Mouse (Mus musculus): ENCODE results near the gene Ppp2r2c. TPM values are rescaled to one million over a fixed set of nuclear protein-coding genes. Genes with fewer than 3 reads are reported as not detected.
A peak's percentile ranks its signal among the peaks of the same experiment; 100 is the strongest.

Gene Ppp2r2c
- polyA plus RNA-seq, 1 experiment from 2014 or later, result 1.1 TPM

DNA sequence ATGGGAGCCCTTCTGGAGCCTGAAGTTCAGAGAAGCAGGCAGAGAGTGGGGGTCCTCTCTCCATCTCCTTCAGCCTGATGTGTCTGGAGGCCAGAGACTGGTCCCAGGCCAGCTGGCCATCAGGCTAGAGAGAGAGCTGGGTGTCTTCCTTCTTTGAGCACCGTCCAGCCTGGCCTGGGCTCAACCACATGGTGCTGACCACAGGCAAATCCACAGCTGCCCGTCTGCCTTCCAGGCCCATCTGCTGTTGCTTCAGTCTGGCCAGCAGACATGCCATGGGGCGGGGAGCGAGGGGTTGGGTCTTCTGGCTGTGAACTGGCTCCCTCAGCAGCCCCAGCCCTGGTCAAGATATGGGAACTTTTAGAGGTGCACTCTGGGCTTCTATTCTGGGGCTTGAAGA, 48.3 kb downstream of the Ppp2r2c start:
- no peaks in the 10 kb centered on the region for H3K9me3 ChIP-seq
- ATAC-seq (ENCODE audit: insufficient number of reproducible peaks, insufficient read depth, low FRiP score, low TSS enrichment), result no peak
- 72% methylated on average over 4 of the region's 4 CpGs for WGBS
- H3K27ac ChIP-seq, result no peak overlapping the region
- H3K4me2 ChIP-seq (replicated peaks), result no peak overlapping the region
- no peaks in the 10 kb centered on the region for H3K36me3 ChIP-seq
- H3K4me3 ChIP-seq, result no peak overlapping the region
- no peaks in the 10 kb centered on the region for H3K4me1 ChIP-seq
- no peak overlapping the region for H3K9ac ChIP-seq
- 0 out of 2 replicates have a peak, but pooled peaks cover 3% of the 10 kb centered on the region for H3K27me3 ChIP-seq

DNA sequence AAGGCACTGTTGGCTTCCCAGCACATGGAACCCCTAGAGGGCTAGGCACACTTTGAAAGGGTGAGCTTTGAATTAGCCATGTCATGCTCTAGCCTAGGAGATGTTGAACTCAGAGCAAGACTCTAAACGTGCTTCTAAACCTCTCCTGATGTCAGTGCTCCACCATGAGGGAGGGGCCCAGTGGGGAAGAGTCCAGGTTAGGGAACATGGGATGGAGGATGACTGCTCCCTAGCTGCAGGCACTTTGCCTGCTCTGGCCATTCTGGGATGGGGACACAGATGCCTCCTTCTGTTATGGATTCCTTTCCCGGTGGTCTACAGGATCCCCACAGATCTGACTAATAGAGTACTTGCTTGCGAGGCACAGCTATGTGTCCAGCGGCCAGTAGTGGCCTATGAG, 48.9 kb downstream of the Ppp2r2c start:
- Histone ChIP-seq H3K4me3 (no peak overlapping the region), H3K27me3 (0 out of 2 replicates have a peak, but pooled peaks cover 3% of the 10 kb centered on the region), H3K36me3 (no peaks in the 10 kb centered on the region), H3K9me3 (no peaks in the 10 kb centered on the region), H3K27ac (no peak overlapping the region), H3K4me1 (no peaks in the 10 kb centered on the region), H3K9ac (no peak overlapping the region), H3K4me2 (replicated peaks) (no peak overlapping the region)
- 65% methylated on average over 4 of the region's 4 CpGs for WGBS
- no peak for ATAC-seq (ENCODE audit: insufficient number of reproducible peaks, insufficient read depth, low FRiP score, low TSS enrichment)

DNA sequence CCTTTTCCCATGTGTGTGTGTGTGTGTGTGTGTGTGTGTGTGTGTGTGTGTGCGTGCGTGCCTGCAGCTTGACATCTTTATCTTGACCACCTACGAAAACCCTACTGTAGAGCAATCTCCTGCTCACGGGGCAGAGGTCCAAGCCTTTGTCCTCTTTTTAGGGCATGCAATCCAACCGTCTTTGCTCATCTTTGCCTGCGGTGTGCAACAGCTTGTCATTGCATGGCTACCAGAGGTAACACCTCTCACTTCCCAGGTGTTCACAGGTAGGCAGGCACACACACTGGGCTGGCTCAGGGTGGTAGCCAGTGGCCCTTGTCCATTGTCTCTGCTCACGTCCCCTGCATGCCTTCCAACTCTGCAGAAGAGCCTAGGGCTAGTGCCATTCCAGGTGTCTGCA, 49.7 kb downstream of the Ppp2r2c start:
- H3K9me3 ChIP-seq, result no peaks in the 10 kb centered on the region
- no peak for ATAC-seq (ENCODE audit: insufficient number of reproducible peaks, insufficient read depth, low FRiP score, low TSS enrichment)
- no peak overlapping the region for H3K9ac ChIP-seq
- no peaks in the 10 kb centered on the region for H3K4me1 ChIP-seq
- H3K36me3 ChIP-seq, result no peaks in the 10 kb centered on the region
- H3K4me2 ChIP-seq (replicated peaks), result no peak overlapping the region
- 76% methylated on average over 7 of the region's 7 CpGs for WGBS
- H3K27me3 ChIP-seq, result no peaks in the 10 kb centered on the region
- H3K27ac ChIP-seq, result no peak overlapping the region
- no peak overlapping the region for H3K4me3 ChIP-seq

DNA sequence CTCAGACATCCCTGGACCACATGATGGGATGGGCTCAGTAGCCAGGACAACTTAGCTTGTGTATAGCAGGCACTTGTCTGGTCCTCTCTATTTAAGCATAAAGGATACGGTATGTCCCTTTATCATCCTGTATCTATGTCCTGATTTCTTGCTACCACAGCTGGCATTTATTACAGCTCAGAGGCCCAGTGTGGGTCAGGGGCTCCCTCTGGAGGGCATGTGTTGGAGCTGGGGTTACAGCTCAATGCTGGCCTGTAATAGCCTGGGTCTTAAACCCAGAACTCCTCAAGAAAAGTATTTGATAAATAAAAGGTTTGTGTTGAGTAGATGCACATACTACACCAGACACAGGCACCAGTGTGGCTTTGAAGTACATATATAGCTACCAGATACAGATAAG, 51.8 kb downstream of the Ppp2r2c start:
- ATAC-seq (ENCODE audit: insufficient number of reproducible peaks, insufficient read depth, low FRiP score, low TSS enrichment), result no peak
- Histone ChIP-seq H3K4me3 (no peak overlapping the region), H3K4me1 (no peaks in the 10 kb centered on the region), H3K36me3 (no peaks in the 10 kb centered on the region), H3K4me2 (replicated peaks) (no peak overlapping the region), H3K9me3 (no peaks in the 10 kb centered on the region), H3K27me3 (no peaks in the 10 kb centered on the region; the same call in 1 of the 2 replicates), H3K9ac (no peak overlapping the region), H3K27ac (no peak overlapping the region)
- 16% methylated on average over 1 of the region's 1 CpGs for WGBS

DNA sequence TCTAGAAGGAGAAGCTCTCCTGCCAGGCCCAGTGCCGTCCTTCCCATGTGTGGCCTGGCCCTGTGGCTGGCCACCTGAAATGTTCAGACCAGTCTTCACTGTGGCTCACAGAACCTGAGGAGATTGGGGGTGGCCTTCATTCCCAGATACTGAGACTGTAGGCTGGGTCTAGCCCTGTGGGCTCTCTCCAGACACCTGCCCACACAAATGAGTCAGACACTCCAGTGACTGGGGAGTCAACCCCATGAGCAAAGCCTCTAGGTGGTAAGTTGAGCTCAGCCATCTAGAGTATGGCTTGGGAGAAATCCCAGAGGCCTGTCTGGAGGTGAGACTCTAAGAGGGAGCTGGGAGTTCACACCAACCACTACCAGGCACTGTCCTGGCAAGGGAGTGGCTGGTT, 53.6 kb downstream of the Ppp2r2c start:
- no peaks in the 10 kb centered on the region for H3K36me3 ChIP-seq
- ATAC-seq (ENCODE audit: insufficient number of reproducible peaks, insufficient read depth, low FRiP score, low TSS enrichment), result no peak
- H3K4me1 ChIP-seq, result no peaks in the 10 kb centered on the region
- no peak overlapping the region for H3K4me3 ChIP-seq
- H3K27ac ChIP-seq, result no peak overlapping the region
- H3K4me2 ChIP-seq (replicated peaks), result no peak overlapping the region
- 80% methylated on average over 1 of the region's 1 CpGs for WGBS
- H3K9me3 ChIP-seq, result no peaks in the 10 kb centered on the region
- no peak overlapping the region for H3K9ac ChIP-seq
- H3K27me3 ChIP-seq, result no peaks in the 10 kb centered on the region; the same call in 1 of the 2 replicates

DNA sequence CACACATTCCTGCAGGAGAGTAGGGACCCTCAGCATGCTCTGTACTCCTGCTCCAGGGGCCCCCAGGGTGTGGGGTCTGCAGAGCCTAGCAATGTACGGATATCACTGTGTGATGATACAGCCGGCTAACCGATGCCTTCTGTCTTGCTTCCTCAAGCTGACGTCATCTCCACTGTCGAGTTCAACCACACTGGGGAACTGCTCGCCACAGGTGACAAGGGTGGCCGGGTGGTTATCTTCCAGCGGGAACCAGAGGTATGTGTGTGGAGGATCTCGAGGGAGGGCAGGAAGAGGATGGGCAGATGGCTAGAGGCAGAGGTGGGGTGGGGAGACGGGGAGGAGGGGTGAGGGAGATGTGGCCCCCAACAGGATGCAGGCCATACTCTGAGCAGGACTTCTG, 54.5 kb downstream of the Ppp2r2c start:
- Histone ChIP-seq H3K27ac (no peak overlapping the region), H3K4me1 (no peaks in the 10 kb centered on the region), H3K9me3 (no peaks in the 10 kb centered on the region), H3K9ac (no peak overlapping the region), H3K36me3 (no peaks in the 10 kb centered on the region), H3K4me3 (no peak overlapping the region), H3K27me3 (no peaks in the 10 kb centered on the region; the same call in 1 of the 2 replicates), H3K4me2 (replicated peaks) (no peak overlapping the region)
- WGBS, result 76% methylated on average over 10 of the region's 10 CpGs
- no peak for ATAC-seq (ENCODE audit: insufficient number of reproducible peaks, insufficient read depth, low FRiP score, low TSS enrichment)

DNA sequence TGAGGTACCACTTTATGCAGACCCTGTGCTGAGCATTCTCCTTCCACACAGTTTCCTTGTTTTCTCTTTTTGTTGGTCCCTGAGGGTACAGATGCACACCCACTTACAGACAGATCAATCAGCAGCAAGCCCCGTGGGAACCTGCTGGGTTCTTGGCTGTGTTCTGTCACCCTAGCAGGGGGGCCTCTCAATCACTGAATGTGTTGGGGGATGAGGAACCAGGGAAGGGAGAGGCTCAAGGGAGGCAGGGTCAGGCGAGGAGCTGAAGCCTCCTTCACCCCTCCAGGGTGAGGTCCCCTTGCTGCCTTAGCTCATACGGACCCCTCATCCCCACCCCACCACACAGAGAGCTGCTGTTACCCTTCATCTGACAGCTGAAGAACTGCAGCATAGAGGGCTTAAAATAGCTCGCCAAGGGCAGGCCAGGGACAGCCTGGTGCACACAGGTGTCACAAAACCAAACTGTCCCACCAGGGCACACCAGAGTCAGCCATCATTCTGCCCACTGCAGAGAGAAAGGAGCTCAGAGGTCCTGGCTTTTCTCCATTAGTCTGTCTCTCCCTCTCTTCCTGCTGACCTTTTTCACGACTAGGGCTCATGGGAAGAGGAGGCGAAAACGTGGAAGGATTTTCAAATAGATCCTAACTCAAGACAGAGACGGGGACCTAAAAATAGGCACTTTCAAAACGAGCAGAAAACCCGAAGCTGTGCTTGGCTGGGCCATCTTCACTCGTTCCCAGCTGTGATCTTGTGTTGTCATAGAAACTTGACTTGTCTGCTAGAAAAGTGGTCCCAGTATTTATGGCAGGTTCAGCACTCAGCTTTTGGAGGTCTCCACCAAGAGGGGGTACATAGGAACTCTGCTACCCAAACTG, 55.8 kb downstream of the Ppp2r2c start:
- no peaks in the 10 kb centered on the region for H3K4me1 ChIP-seq
- H3K4me2 ChIP-seq (replicated peaks), result no peak overlapping the region
- H3K27ac ChIP-seq, result no peak overlapping the region
- 47% methylated on average over 11 of the region's 11 CpGs for WGBS
- no peaks in the 10 kb centered on the region for H3K9me3 ChIP-seq
- H3K4me3 ChIP-seq, result no peak overlapping the region
- H3K36me3 ChIP-seq, result no peaks in the 10 kb centered on the region
- no peak for ATAC-seq (ENCODE audit: insufficient number of reproducible peaks, insufficient read depth, low FRiP score, low TSS enrichment)
- no peaks in the 10 kb centered on the region; the same call in 1 of the 2 replicates for H3K27me3 ChIP-seq
- no peak overlapping the region for H3K9ac ChIP-seq

DNA sequence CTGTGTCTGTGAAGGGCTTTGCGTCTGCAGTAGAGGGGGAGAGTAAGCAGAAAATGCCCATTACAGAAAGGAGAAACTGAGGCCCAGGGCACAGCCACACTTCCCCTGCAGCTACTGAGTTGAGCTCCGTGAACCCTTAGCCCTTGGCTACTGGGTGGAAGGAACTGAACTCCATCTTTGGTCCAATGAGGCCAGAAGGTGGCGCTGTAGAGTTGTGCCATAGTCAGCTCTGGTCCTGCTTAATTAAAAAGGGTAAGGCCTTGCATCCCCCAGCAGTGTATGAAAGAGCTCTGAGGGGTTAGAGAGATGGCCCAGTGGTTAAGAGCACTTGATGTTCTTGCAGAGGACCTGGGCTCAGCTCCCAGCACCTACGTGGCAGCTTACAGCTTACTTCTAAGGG, 60.4 kb downstream of the Ppp2r2c start:
- H3K4me2 ChIP-seq (replicated peaks), result no peak overlapping the region
- WGBS, result 38% methylated on average over 4 of the region's 4 CpGs

DNA sequence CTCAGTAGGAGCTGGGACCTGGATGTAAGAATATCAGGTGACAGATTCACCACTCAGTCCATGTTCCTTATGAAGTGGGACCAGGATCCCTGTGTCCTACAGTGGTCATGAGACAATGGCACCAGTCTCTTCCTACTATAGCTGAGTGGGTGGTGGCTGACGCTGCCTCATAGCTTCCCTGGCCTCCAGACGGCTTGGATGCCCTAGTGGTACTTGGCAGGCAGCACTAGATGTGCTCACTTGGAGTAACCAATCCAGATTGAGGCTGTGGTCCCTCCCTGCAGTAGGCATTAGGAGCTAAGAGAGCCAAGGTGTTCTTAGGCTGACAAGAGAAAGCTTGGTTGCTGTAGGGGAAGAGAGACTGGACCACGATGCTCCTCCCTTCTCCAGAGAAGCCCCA, 61.1 kb downstream of the Ppp2r2c start:
- no peaks in the 10 kb centered on the region for H3K4me1 ChIP-seq
- no peaks in the 10 kb centered on the region for H3K27me3 ChIP-seq
- H3K4me3 ChIP-seq, result no peak overlapping the region
- no peak overlapping the region for H3K9ac ChIP-seq
- no peaks in the 10 kb centered on the region for H3K36me3 ChIP-seq
- H3K4me2 ChIP-seq (replicated peaks), result no peak overlapping the region
- no peak for ATAC-seq (ENCODE audit: insufficient number of reproducible peaks, insufficient read depth, low FRiP score, low TSS enrichment)
- WGBS, result 71% methylated on average over 3 of the region's 3 CpGs
- H3K9me3 ChIP-seq, result no peaks in the 10 kb centered on the region
- no peak overlapping the region for H3K27ac ChIP-seq

More for the DNA sequence above, 60.4 kb downstream of the Ppp2r2c start:
- Histone ChIP-seq H3K4me3 (no peak overlapping the region), H3K27ac (no peak overlapping the region), H3K4me1 (no peaks in the 10 kb centered on the region), H3K9ac (no peak overlapping the region), H3K36me3 (no peaks in the 10 kb centered on the region), H3K27me3 (no peaks in the 10 kb centered on the region; the same call in 1 of the 2 replicates), H3K9me3 (no peaks in the 10 kb centered on the region)
- ATAC-seq (ENCODE audit: insufficient number of reproducible peaks, insufficient read depth, low FRiP score, low TSS enrichment), result no peak

DNA sequence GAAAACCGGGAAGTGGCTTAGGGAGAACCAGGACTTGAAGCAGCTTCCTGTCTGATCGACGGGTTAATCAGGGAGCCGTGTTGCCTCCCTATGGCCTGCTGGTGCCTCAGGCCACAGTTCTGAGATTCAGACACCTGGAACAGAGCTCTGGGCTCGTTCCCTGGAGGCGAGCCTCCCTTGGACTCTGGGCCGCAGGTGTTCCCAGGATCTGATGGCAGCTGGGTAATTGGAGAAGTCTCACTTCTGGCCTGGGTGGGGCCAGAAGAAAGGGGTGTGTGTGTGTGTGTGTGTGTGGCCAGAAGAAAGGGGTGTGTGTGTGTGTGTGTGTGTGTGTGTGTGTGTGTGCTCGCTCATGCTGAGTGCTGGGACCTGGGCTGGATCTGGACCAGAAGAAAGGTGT, 65.1 kb downstream of the Ppp2r2c start:
- Histone ChIP-seq H3K36me3 (no peaks in the 10 kb centered on the region), H3K4me2 (replicated peaks) (no peak overlapping the region), H3K9me3 (no peaks in the 10 kb centered on the region), H3K4me3 (no peak overlapping the region), H3K9ac (no peak overlapping the region), H3K4me1 (peaks cover 5% of the 10 kb centered on the region; the same call in 1 of the 2 replicates), H3K27me3 (no peaks in the 10 kb centered on the region), H3K27ac (no peak overlapping the region)
- WGBS, result 22% methylated on average over 8 of the region's 8 CpGs
- ATAC-seq (ENCODE audit: insufficient number of reproducible peaks, insufficient read depth, low FRiP score, low TSS enrichment), result peak; percentile 17; the same call in 1 of the 2 replicates

DNA sequence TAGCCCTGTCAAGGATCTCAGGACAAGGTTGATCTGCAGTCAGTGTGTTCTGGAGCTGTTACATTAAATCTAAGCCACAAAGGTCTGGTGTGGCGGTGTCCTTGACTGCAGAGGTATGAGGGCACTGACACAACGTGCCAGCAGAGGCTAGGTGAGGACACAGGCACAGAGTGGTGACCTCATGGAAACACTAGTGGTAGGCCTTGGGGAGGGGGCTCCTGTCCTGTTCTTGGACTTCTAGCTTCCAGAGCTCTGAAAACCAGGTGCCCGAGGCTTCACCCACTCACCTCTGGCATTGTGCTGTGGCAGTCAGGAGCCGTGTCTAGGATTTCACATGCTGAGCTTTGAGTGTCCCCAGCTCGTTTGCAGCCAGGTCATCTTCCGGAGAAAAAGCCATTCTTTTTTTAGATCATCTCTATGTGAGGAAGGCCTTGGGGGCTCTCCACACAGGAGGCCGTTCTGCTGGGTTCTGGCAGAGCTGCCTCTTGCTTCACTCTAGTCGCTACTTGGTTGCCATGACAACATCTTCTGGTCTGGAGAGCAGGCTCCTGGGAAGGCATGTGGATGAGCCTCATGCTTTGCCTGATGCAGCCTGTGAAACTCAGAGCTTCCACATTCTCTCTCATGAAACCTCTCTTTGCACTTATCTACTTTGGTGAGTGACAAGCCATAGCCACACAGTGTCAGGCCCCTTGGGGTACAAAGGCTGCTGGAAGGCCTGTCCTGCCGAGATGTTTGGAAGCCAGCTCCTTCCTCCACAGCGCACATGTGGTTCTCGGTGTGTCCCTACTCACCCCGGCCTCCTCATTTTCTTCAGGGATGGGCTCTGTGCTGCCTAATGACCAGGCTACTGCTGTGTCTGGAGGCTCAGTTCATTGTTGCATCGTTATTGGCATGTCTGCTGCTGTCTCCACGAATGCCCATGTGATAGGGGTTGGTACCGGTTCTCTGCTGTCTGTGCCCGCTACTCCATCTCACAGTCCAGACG, 67.5 kb downstream of the Ppp2r2c start:
- Histone ChIP-seq H3K4me2 (replicated peaks) (no peak overlapping the region), H3K36me3 (no peaks in the 10 kb centered on the region), H3K27ac (no peak overlapping the region), H3K9ac (no peak overlapping the region), H3K4me1 (peaks cover 5% of the 10 kb centered on the region; the same call in 1 of the 2 replicates), H3K4me3 (no peak overlapping the region), H3K9me3 (no peaks in the 10 kb centered on the region), H3K27me3 (no peaks in the 10 kb centered on the region)
- 63% methylated on average over 17 of the region's 17 CpGs for WGBS
- ATAC-seq (ENCODE audit: insufficient number of reproducible peaks, insufficient read depth, low FRiP score, low TSS enrichment), result no peak

Measured in embryonic facial prominence, embryonic 12.5 days (tissue).